Mouse (Mus musculus): Measurements from ENCODE around the gene Dnajc5. TPM values are rescaled to one million over a fixed set of nuclear protein-coding genes. Genes with fewer than 3 reads are reported as not detected.

Dnajc5 gene
- polyA plus RNA-seq, 1 experiment from 2014 or later: 80.4 TPM

DNA sequence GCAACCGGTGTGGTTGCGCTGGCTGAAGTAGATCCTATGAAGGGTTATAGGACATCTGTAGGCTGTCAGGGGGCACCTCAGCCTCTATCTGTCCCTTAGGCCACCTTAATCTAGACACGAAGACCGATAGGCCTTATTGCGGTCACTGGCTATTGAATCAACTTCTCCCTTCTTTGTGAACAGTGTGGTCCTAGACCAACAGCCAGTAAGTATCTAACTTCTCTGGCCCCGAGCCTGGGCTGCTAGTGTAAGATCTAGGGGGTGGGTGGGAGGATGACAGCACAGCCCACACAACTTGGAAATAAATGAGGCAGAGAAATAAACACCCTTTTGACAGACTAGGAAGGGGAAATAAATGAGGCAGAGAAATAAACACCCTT, 72.7 kb downstream of the Dnajc5 start:
- H3K4me1 ChIP-seq (ENCODE audit: control insufficient read depth, insufficient read depth, low read length): peaks cover 8% of the 10 kb centered on the region
- H3K27me3 ChIP-seq (replicated peaks; ENCODE audit: control insufficient read depth, insufficient read depth, low read length): 0 out of 2 replicates have a peak, but pooled peaks cover 8% of the 10 kb centered on the region
- H3K9ac ChIP-seq (ENCODE audit: low read depth, low read length): peak overlapping the region; percentile 92
- peak overlapping the region; percentile 95 for H3K4me3 ChIP-seq (ENCODE audit: low read depth, low read length)
- WGBS: 3% methylated on average over 6 of the region's 6 CpGs
- peaks cover 27% of the 10 kb centered on the region for H3K36me3 ChIP-seq (ENCODE audit: control insufficient read depth, insufficient read depth, low read length)
- H3K27ac ChIP-seq (replicated peaks; ENCODE audit: low read depth, low read length): peak overlapping the region; percentile 80
- peak overlapping the region; percentile 86 for H3K4me2 ChIP-seq (ENCODE audit: low read depth, low read length)
- ATAC-seq (ENCODE audit: low read depth) (peak; percentile 10), DNase-seq (ENCODE audit: low spot score) (peak; percentile 37)
- no peaks in the 10 kb centered on the region for H3K9me3 ChIP-seq (ENCODE audit: control insufficient read depth, low read length)

DNA sequence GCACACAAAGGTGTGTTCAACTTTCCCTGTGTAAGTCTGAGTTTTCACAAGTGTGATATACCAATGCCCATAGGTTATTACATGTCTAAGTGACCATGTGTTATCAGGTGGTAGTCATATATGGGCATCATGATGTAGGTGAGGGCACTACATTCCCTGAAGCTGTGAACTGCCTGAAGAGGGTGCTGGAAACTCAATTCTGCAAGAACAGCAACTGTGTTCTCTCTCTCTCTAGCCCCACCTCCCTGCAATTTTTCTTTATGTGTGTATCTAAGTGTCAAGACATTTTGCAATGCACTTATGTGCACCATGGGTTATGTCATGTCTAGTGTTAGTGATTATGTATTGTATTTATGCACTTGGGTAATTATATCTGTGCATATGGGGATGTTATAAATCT, 73.7 kb downstream of the Dnajc5 start:
- H3K27me3 ChIP-seq (replicated peaks; ENCODE audit: control insufficient read depth, insufficient read depth, low read length): peaks cover 16% of the 10 kb centered on the region; the same call in 1 of the 2 replicates

GRCm38 (mm10) chr2:181594946-181595696, 74.8 kb downstream of the Dnajc5 start:
- ATAC-seq (ENCODE audit: low read depth) (no peak), DNase-seq (ENCODE audit: low spot score) (peak; percentile 51)
- H3K4me1 ChIP-seq (ENCODE audit: control insufficient read depth, insufficient read depth, low read length): peaks cover 12% of the 10 kb centered on the region
- H3K4me3 ChIP-seq (ENCODE audit: low read depth, low read length): no peak overlapping the region
- 73% methylated on average over 4 of the region's 4 CpGs for WGBS
- H3K4me2 ChIP-seq (ENCODE audit: low read depth, low read length): no peak overlapping the region
- no peaks in the 10 kb centered on the region for H3K9me3 ChIP-seq (ENCODE audit: control insufficient read depth, low read length)
- H3K27me3 ChIP-seq (replicated peaks; ENCODE audit: control insufficient read depth, insufficient read depth, low read length): peaks cover 26% of the 10 kb centered on the region
- H3K9ac ChIP-seq (ENCODE audit: low read depth, low read length): no peak overlapping the region
- peaks cover 6% of the 10 kb centered on the region; the same call in 1 of the 2 replicates for H3K36me3 ChIP-seq (ENCODE audit: control insufficient read depth, insufficient read depth, low read length)
- H3K27ac ChIP-seq (replicated peaks; ENCODE audit: low read depth, low read length): no peak overlapping the region

More for the DNA sequence above, 73.7 kb downstream of the Dnajc5 start:
- Histone ChIP-seq H3K36me3 (ENCODE audit: control insufficient read depth, insufficient read depth, low read length) (peaks cover 18% of the 10 kb centered on the region), H3K4me2 (ENCODE audit: low read depth, low read length) (no peak overlapping the region), H3K4me3 (ENCODE audit: low read depth, low read length) (no peak overlapping the region), H3K27ac (replicated peaks; ENCODE audit: low read depth, low read length) (no peak overlapping the region), H3K9ac (ENCODE audit: low read depth, low read length) (no peak overlapping the region), H3K9me3 (ENCODE audit: control insufficient read depth, low read length) (no peaks in the 10 kb centered on the region), H3K4me1 (ENCODE audit: control insufficient read depth, insufficient read depth, low read length) (peaks cover 8% of the 10 kb centered on the region)
- DNase-seq (ENCODE audit: low spot score) (no peak), ATAC-seq (ENCODE audit: low read depth) (no peak)

DNA sequence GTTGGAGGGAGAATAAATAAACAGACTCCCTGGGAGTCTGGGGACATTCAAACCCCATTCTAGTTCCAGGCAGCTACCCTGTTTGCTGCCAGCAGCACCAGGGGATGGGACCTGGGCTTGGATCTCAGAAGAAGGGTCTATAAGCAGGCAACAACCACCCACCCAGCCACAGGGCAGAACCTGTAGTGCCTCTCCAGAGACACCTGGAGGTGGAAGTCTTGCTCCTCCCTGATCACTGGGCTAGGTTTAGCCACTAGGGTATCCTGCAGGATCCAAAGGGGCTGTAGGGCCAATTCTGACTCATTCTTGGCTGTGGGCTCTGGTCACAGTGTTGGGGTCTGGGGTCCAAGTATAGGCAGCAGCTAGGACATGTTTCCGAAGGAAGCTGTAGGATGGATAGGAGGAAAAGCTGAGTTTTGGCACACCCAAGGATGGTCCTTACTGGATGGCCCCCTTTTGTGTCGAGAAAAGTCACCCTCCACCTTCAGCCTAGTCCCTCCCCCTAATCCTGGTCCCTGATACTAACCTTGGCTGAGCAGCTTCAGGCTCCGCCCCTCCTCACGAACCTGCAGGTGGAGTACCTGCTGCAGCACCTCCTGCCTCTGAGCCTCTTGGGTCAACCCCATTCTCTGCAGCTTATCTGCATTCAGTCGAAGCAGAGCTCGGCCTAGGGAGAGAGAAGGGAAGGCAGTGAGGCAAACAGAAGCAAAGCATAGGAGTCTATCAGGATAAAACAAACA, 76.1 kb downstream of the Dnajc5 start:
- no peak for ATAC-seq (ENCODE audit: low read depth)
- no peak overlapping the region for H3K4me2 ChIP-seq (ENCODE audit: low read depth, low read length)
- no peak overlapping the region for H3K27ac ChIP-seq (replicated peaks; ENCODE audit: low read depth, low read length)
- no peaks in the 10 kb centered on the region for H3K36me3 ChIP-seq (ENCODE audit: control insufficient read depth, insufficient read depth, low read length)
- H3K9me3 ChIP-seq (ENCODE audit: control insufficient read depth, low read length): no peaks in the 10 kb centered on the region
- WGBS: 38% methylated on average over 5 of the region's 6 CpGs
- H3K9ac ChIP-seq (ENCODE audit: low read depth, low read length): no peak overlapping the region
- H3K4me1 ChIP-seq (ENCODE audit: control insufficient read depth, insufficient read depth, low read length): peaks cover 8% of the 10 kb centered on the region
- DNase-seq (ENCODE audit: low spot score): no peak
- H3K4me3 ChIP-seq (ENCODE audit: low read depth, low read length): no peak overlapping the region
- H3K27me3 ChIP-seq (replicated peaks; ENCODE audit: control insufficient read depth, insufficient read depth, low read length): peaks cover 26% of the 10 kb centered on the region

DNA sequence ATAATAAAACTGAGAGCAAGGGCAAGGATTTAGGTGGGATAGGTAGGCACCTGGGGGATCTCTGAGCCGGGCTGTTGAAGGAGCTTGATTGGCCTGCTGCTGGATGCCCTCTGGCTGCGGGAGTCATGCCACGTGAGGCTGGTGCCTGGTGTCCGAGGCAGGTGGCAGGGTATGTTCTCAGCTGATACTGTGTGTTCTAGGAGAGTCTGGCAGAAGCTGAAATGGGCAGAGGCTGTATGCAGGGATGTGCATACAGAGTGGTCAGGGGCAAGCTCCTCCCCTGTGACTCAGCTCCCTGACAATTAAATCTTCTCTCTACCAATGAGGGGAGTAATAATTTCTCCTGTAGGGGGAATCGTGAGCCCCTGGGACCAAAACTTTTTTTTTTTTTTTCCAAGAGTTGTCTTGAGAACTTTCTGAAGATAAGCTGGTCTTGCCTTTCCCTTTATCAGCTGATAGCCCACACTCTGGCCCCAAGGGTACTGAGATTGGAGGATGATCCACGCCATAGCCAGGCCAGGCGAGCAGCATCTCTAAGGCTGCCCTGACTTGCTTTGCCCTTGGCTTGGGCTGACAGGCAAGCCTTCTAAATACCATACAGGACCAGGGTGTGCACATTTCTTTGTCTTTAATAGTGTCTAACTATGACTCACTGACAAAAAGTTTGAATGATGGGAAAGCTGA, 77.2 kb downstream of the Dnajc5 start:
- no peak overlapping the region for H3K4me2 ChIP-seq (ENCODE audit: low read depth, low read length)
- DNase-seq (ENCODE audit: low spot score): no peak
- H3K4me1 ChIP-seq (ENCODE audit: control insufficient read depth, insufficient read depth, low read length): peaks cover 13% of the 10 kb centered on the region
- 69% methylated on average over 7 of the region's 7 CpGs for WGBS
- ATAC-seq (ENCODE audit: low read depth): no peak
- no peak overlapping the region for H3K9ac ChIP-seq (ENCODE audit: low read depth, low read length)
- H3K9me3 ChIP-seq (ENCODE audit: control insufficient read depth, low read length): no peaks in the 10 kb centered on the region
- H3K27ac ChIP-seq (replicated peaks; ENCODE audit: low read depth, low read length): no peak overlapping the region
- no peaks in the 10 kb centered on the region for H3K36me3 ChIP-seq (ENCODE audit: control insufficient read depth, insufficient read depth, low read length)
- no peak overlapping the region for H3K4me3 ChIP-seq (ENCODE audit: low read depth, low read length)
- peaks cover 26% of the 10 kb centered on the region for H3K27me3 ChIP-seq (replicated peaks; ENCODE audit: control insufficient read depth, insufficient read depth, low read length)

- 4% methylated on average over 62 of the region's 71 CpGs for WGBS
Observed at GRCm38 (mm10) chr2:181598454-181599351, 78.4 kb downstream of the Dnajc5 start, which contains the start of gene Samd10. TSS of gene Samd10 (minus strand) at chr2:181599212.

GRCm38 (mm10) chr2:181600226-181600758, 80.0 kb downstream of the Dnajc5 start:
- peak overlapping the region; percentile 80; the same call in 1 of the 2 replicates for H3K27ac ChIP-seq (replicated peaks; ENCODE audit: low read depth, low read length)

More at GRCm38 (mm10) chr2:181598454-181599351, 78.4 kb downstream of the Dnajc5 start, which contains the start of gene Samd10:
- peak; percentile 72 for DNase-seq (ENCODE audit: low spot score)
- H3K4me2 ChIP-seq (ENCODE audit: low read depth, low read length): peak within 1 kb of the TSS; percentile 88
- peak; percentile 41 for ATAC-seq (ENCODE audit: low read depth)
- peaks cover 9% of the 10 kb centered on the region for H3K4me1 ChIP-seq (ENCODE audit: control insufficient read depth, insufficient read depth, low read length)
- H3K4me3 ChIP-seq (ENCODE audit: low read depth, low read length): peak within 1 kb of the TSS; percentile 56
- peak within 1 kb of the TSS; percentile 70 for H3K27ac ChIP-seq (replicated peaks; ENCODE audit: low read depth, low read length)
- H3K9me3 ChIP-seq (ENCODE audit: control insufficient read depth, low read length): no peaks in the 10 kb centered on the region
- peak within 1 kb of the TSS; percentile 74 for H3K9ac ChIP-seq (ENCODE audit: low read depth, low read length)
- no peaks in the 10 kb centered on the region for H3K36me3 ChIP-seq (ENCODE audit: control insufficient read depth, insufficient read depth, low read length)
- H3K27me3 ChIP-seq (replicated peaks; ENCODE audit: control insufficient read depth, insufficient read depth, low read length): peaks cover 26% of the 10 kb centered on the region

More at GRCm38 (mm10) chr2:181600226-181600758, 80.0 kb downstream of the Dnajc5 start:
- no peak for ATAC-seq (ENCODE audit: low read depth)
- Histone ChIP-seq H3K4me3 (ENCODE audit: low read depth, low read length) (peak overlapping the region; percentile 76), H3K4me2 (ENCODE audit: low read depth, low read length) (peak overlapping the region; percentile 75), H3K36me3 (ENCODE audit: control insufficient read depth, insufficient read depth, low read length) (no peaks in the 10 kb centered on the region), H3K4me1 (ENCODE audit: control insufficient read depth, insufficient read depth, low read length) (peaks cover 9% of the 10 kb centered on the region), H3K27me3 (replicated peaks; ENCODE audit: control insufficient read depth, insufficient read depth, low read length) (peaks cover 26% of the 10 kb centered on the region), H3K9me3 (ENCODE audit: control insufficient read depth, low read length) (no peaks in the 10 kb centered on the region), H3K9ac (ENCODE audit: low read depth, low read length) (peak overlapping the region; percentile 90)
- no peak for DNase-seq (ENCODE audit: low spot score)
- WGBS: 62% methylated on average over 6 of the region's 6 CpGs

All from embryonic facial prominence, embryonic 14.5 days (tissue).